Mouse (Mus musculus) heart, embryonic 14.5 days (tissue): ENCODE data around the gene Ccdc167. TPM values are rescaled to one million over a fixed set of nuclear protein-coding genes. Genes with fewer than 3 reads are reported as not detected.

Experiments used
- ATAC-seq: fragments of 200-750 bp; cut with Nextera tagmentation; 2 replicates; pipeline ENCODE4 v1.8.0; 2017; ENCODE audit warnings: low read depth, moderate TSS enrichment; ENCODE audit not compliant: insufficient number of reproducible peaks, insufficient read depth, low FRiP score
- H3K27ac ChIP-seq, 2 experiments: fragments of 200-500 bp in 1 of 2; fragments of 300-500 bp in 1 of 2; sonication (generic) in 1 of 2; replicated peaks in 1 of 2; 2 replicates each; pipeline ENCODE4 v1.5.1; 2012 to 2014; ENCODE audit warnings: low read depth in 2 of 2, low read length in 2 of 2, control low read depth in 1 of 2, mild to moderate bottlenecking in 1 of 2, mixed read lengths in 1 of 2; ENCODE audit not compliant: control insufficient read depth in 1 of 2, insufficient read depth in 1 of 2
- H3K27me3 ChIP-seq: fragments of 300-500 bp; sonication (generic); 2 replicates; pipeline ENCODE4 v1.6.1; 2014; ENCODE audit warnings: mild to moderate bottlenecking, low read length, control low read depth; ENCODE audit not compliant: control insufficient read depth, insufficient read depth
- H3K36me3 ChIP-seq: fragments of 300-500 bp; sonication (generic); 2 replicates; pipeline ENCODE4 v1.6.1; 2014; ENCODE audit warnings: mild to moderate bottlenecking, control low read depth, low read length, mixed read lengths; ENCODE audit not compliant: control insufficient read depth, insufficient read depth
- H3K4me1 ChIP-seq, 2 experiments: fragments of 200-500 bp in 1 of 2; fragments of 300-500 bp in 1 of 2; sonication (generic) in 1 of 2; 2 replicates each; pipeline ENCODE4 v1.6.1; 2012 to 2014; ENCODE audit warnings: low read length in 2 of 2, control low read depth in 1 of 2, mixed read lengths in 1 of 2; ENCODE audit not compliant: control insufficient read depth in 2 of 2, insufficient read depth in 2 of 2
- H3K4me2 ChIP-seq: fragments of 300-500 bp; sonication (generic); 2 replicates; pipeline ENCODE4 v1.6.1; 2014; ENCODE audit warnings: mild to moderate bottlenecking, low read length
- H3K4me3 ChIP-seq, 2 experiments: fragments of 200-500 bp in 1 of 2; fragments of 300-500 bp in 1 of 2; sonication (generic) in 1 of 2; 2 replicates each; pipeline ENCODE4 v1.5.1; 2012 to 2014; ENCODE audit warnings: low read length in 2 of 2, mild to moderate bottlenecking in 2 of 2, control low read depth in 1 of 2, low read depth in 1 of 2, moderate library complexity in 1 of 2; ENCODE audit not compliant: control insufficient read depth in 1 of 2, insufficient read depth in 1 of 2
- H3K9ac ChIP-seq: fragments of 300-500 bp; sonication (generic); 2 replicates; pipeline ENCODE4 v1.6.1; 2014; ENCODE audit warnings: mild to moderate bottlenecking, low read length
- H3K9me3 ChIP-seq: fragments of 300-500 bp; sonication (generic); 2 replicates; pipeline ENCODE4 v1.6.1; 2016; ENCODE audit warnings: low read length, control low read depth; ENCODE audit not compliant: control insufficient read depth
- WGBS: fragments of 180-500 bp; shearing (Covaris S2); extraction: QIAGEN DNeasy Blood & Tissue Kit; methylation state at CpG from one replicate; pipeline ENCODE4 v1.1.7; 2014; 5-methylcytosine and 5-hydroxymethylcytosine counted together
- polyA plus RNA-seq: library from polyadenylated mRNA; unstranded; fragments of >200 nt; fragmentation: Nextera tagmentation; extraction: Ambion mirVana; gene quantifications from 2 replicates; pipeline ENCODE4 v1.2.1, GENCODE M21; 2014

Gene Ccdc167
- polyA plus RNA-seq, 1 experiment from 2014 or later, result 19.5 TPM

GRCm38 (mm10) chr17:29692827-29693226 lies 24.0 kb downstream of the Ccdc167 start:
- 78% methylated on average over 2 of the region's 2 CpGs for WGBS
- Histone ChIP-seq H3K9me3 (no peaks in the 10 kb centered on the region), H3K36me3 (peaks cover 82% of the 10 kb centered on the region), H3K4me2 (no peak overlapping the region), H3K4me3 (no peak overlapping the region), H3K4me1 (peaks cover 4 to 8% of the 10 kb centered on the region in 2 experiments), H3K27me3 (no peaks in the 10 kb centered on the region), H3K9ac (no peak overlapping the region), H3K27ac (no peak overlapping the region)
- no peak for ATAC-seq

GRCm38 (mm10) chr17:29690257-29690656 lies 26.6 kb downstream of the Ccdc167 start:
- Histone ChIP-seq H3K27me3 (no peaks in the 10 kb centered on the region), H3K4me3 (no peak overlapping the region), H3K9me3 (no peaks in the 10 kb centered on the region), H3K9ac (no peak overlapping the region), H3K4me1 (peaks cover 14 to 24% of the 10 kb centered on the region in 2 experiments), H3K4me2 (no peak overlapping the region), H3K27ac (no peak overlapping the region), H3K36me3 (peaks cover 76% of the 10 kb centered on the region)
- ATAC-seq, result no peak
- WGBS, result 73% methylated on average over 6 of the region's 6 CpGs

DNA sequence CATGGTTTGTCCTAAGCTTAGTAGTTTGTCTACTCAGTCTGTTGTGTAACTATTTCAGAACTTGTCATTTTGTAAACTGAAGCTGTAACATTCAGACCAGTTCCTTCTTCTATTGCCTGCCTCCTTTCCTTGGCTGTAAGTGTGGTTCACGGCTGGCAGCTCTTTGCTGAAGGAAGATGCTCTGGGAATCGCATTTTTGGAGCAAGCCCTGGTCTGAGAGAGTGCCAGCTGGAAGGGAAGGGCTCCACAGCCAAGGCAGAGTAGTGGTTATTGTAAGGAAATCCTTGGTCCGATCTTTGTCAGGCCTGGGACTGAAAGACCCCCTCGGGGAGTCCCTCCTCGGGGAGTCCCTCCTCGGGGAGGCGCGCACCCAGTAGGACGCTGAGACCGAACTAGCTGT lies 28.2 kb downstream of the Ccdc167 start:
- H3K27ac ChIP-seq, result peak overlapping the region in 1 of 2 experiments; percentile 90; a peak in 3 of 4 replicates
- no peak overlapping the region for H3K4me3 ChIP-seq
- H3K4me2 ChIP-seq, result no peak overlapping the region
- H3K4me1 ChIP-seq, result peaks cover 14 to 24% of the 10 kb centered on the region in 2 experiments
- H3K9me3 ChIP-seq, result no peaks in the 10 kb centered on the region
- H3K9ac ChIP-seq, result 0 out of 2 replicates have a peak overlapping the region, but pooled peaks have one; percentile 31
- no peak for ATAC-seq
- H3K27me3 ChIP-seq, result no peaks in the 10 kb centered on the region
- H3K36me3 ChIP-seq, result peaks cover 76% of the 10 kb centered on the region
- 91% methylated on average over 10 of the region's 10 CpGs for WGBS

DNA sequence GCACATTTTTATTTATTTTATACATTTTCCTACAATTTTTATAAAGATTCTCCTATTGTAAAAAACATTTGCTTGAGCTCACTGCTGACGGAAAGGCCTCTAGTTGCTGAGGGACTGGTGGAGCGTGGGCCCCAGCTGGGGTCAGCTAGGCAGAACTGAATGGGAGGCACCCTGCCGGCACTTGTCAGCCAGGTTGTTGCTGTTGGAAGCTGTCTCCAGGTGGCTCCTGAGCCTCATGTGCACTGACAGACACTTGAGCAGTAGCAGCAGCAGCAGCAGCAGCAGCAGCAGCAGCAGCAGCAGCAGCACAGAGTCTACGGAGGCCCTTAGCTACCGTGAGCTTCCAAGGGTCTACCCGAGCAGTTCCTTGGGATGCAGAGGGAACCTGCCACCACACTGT lies 29.5 kb downstream of the Ccdc167 start:
- H3K9ac ChIP-seq, result peak overlapping the region; percentile 57; the same call in 1 of the 2 replicates
- H3K4me2 ChIP-seq, result peak overlapping the region; percentile 25; the same call in 1 of the 2 replicates
- H3K27me3 ChIP-seq, result no peaks in the 10 kb centered on the region
- peak overlapping the region; percentile 66 to 90 for H3K27ac ChIP-seq
- peaks cover 14 to 32% of the 10 kb centered on the region in 2 experiments for H3K4me1 ChIP-seq
- WGBS, result 34% methylated on average over 6 of the region's 6 CpGs
- no peak overlapping the region for H3K4me3 ChIP-seq
- peaks cover 80% of the 10 kb centered on the region for H3K36me3 ChIP-seq
- ATAC-seq, result no peak
- H3K9me3 ChIP-seq, result no peaks in the 10 kb centered on the region

- Histone ChIP-seq H3K27me3 (no peaks in the 10 kb centered on the region), H3K4me3 (no peak overlapping the region), H3K4me1 (peaks cover 14 to 32% of the 10 kb centered on the region in 2 experiments), H3K9ac (no peak overlapping the region), H3K4me2 (no peak overlapping the region), H3K9me3 (no peaks in the 10 kb centered on the region), H3K36me3 (peaks cover 83% of the 10 kb centered on the region), H3K27ac (no peak overlapping the region)
- 85% methylated on average over 5 of the region's 5 CpGs for WGBS
- ATAC-seq, result no peak
Measured at GRCm38 (mm10) chr17:29686771-29687170, 30.1 kb downstream of the Ccdc167 start.

DNA sequence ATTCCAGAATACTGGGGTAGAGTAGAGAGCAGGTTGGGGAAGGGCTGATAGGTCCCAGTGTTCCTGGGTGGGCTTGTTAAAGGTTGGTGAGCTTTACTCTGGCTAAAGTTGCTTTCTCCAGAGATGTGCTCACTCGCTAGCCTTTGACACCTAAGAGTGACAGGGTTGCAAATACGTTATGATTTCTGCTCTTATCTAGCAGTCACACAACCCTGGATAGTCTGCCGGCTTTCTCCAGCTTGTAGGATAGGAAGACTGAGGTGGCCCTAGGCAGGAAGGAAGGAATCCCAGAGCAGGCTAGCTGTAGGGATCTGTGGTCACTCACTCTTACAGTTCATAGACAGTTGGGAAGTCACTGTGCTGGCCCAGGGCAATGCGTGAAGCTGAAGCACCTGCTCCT lies 32.6 kb downstream of the Ccdc167 start:
- H3K27me3 ChIP-seq, result no peaks in the 10 kb centered on the region
- peaks cover 14 to 32% of the 10 kb centered on the region in 2 experiments for H3K4me1 ChIP-seq
- peaks cover 78% of the 10 kb centered on the region for H3K36me3 ChIP-seq
- H3K4me2 ChIP-seq, result no peak overlapping the region
- ATAC-seq, result no peak
- H3K9ac ChIP-seq, result no peak overlapping the region
- H3K4me3 ChIP-seq, result no peak overlapping the region
- H3K9me3 ChIP-seq, result no peaks in the 10 kb centered on the region
- WGBS, result 55% methylated on average over 4 of the region's 4 CpGs
- no peak overlapping the region for H3K27ac ChIP-seq

DNA sequence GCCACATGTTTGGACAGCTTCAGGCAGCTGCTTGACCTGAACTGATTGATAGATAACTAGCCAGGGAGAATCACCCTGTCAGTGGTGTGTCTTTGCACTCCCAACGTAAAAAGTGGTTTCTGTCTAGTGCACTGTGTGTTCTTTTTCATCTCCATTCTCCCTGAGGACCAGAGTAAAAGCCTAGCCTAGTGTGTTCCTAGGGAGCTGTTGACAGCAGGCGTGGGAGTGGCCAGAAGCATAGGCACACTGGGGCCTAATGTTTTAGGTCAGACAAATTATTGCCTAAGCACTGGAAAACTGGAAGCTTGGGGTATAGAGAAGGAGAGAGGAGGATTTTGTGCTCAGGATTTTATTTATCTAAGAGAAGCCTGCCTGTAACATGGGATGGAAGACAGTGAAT lies 33.7 kb downstream of the Ccdc167 start:
- no peak for ATAC-seq
- H3K27me3 ChIP-seq, result no peaks in the 10 kb centered on the region
- H3K36me3 ChIP-seq, result peaks cover 83% of the 10 kb centered on the region
- peaks cover 11 to 26% of the 10 kb centered on the region in 2 experiments for H3K4me1 ChIP-seq
- 42% methylated on average over 2 of the region's 2 CpGs for WGBS
- no peak overlapping the region for H3K27ac ChIP-seq
- H3K9ac ChIP-seq, result no peak overlapping the region
- no peak overlapping the region for H3K4me2 ChIP-seq
- no peak overlapping the region for H3K4me3 ChIP-seq
- no peaks in the 10 kb centered on the region for H3K9me3 ChIP-seq

DNA sequence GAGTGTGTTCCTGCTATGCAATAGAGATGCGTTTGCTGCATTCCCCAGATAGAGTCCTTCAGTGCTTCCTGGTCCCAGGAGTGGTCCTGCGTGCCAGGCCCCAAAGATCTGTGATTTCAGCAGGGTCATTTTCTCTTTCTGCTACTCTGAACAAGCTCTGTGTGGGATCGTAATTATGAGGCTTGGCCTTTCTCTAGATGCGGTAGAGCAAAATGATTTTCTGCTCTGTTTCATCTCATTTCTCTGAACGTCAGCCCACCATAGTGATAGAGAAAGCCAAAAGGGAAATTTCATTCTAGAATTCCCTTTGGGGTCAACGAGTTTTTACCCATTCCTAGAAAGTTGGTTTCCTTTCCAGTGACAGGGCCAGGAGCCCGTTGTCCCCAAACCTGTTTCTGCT lies 34.6 kb downstream of the Ccdc167 start:
- Histone ChIP-seq H3K9ac (no peak overlapping the region), H3K27ac (no peak overlapping the region), H3K27me3 (no peaks in the 10 kb centered on the region), H3K9me3 (no peaks in the 10 kb centered on the region), H3K36me3 (peaks cover 87% of the 10 kb centered on the region), H3K4me1 (peaks cover 4 to 19% of the 10 kb centered on the region in 2 experiments; a peak in 3 of 4 replicates), H3K4me2 (no peak overlapping the region), H3K4me3 (no peak overlapping the region)
- 86% methylated on average over 7 of the region's 7 CpGs for WGBS
- no peak for ATAC-seq
